Mouse (Mus musculus) thymus, postnatal 4 days (tissue): Measurements from ENCODE around the gene Lypd4.

Experiments used
- DNase-seq: peaks from one replicate; pipeline ENCODE4 v3.0.0; 2021

The Lypd4 gene

GRCm38 (mm10) chr7:24845713-24846112 is 24.0 kb downstream of the Lypd4 start:
- peak; percentile 15 for DNase-seq

GRCm38 (mm10) chr7:24845181-24845580 is 24.6 kb downstream of the Lypd4 start:
- no peak for DNase-seq

GRCm38 (mm10) chr7:24844144-24844543 is 25.6 kb downstream of the Lypd4 start:
- no peak for DNase-seq

- no peak for DNase-seq
Measured at GRCm38 (mm10) chr7:24841009-24841408, 28.7 kb downstream of the Lypd4 start.

- no peak for DNase-seq
Measured at GRCm38 (mm10) chr7:24840331-24840730, 29.4 kb downstream of the Lypd4 start.

GRCm38 (mm10) chr7:24839410-24839808 is 30.3 kb downstream of the Lypd4 start:
- DNase-seq = peak; percentile 30

- DNase-seq = peak; percentile 18
Measured at GRCm38 (mm10) chr7:24838732-24839409, 30.9 kb downstream of the Lypd4 start.

- DNase-seq = no peak
Measured at GRCm38 (mm10) chr7:24827181-24827580, 42.6 kb downstream of the Lypd4 start.

- DNase-seq = no peak
Measured at GRCm38 (mm10) chr7:24824452-24824851, 45.3 kb downstream of the Lypd4 start.

- peak; percentile 84 for DNase-seq
Measured at GRCm38 (mm10) chr7:24817502-24817901, 52.2 kb downstream of the Lypd4 start.
